Mouse (Mus musculus): ENCODE results near the gene Wdtc1.

Gene Wdtc1

GRCm38 (mm10) chr4:133257798-133258408 lies 95.4 kb downstream of the Wdtc1 start:
- in situ Hi-C loops (cut with MboI; ENCODE audit: low sequenced_read_pairs) = no loop called here

DNA sequence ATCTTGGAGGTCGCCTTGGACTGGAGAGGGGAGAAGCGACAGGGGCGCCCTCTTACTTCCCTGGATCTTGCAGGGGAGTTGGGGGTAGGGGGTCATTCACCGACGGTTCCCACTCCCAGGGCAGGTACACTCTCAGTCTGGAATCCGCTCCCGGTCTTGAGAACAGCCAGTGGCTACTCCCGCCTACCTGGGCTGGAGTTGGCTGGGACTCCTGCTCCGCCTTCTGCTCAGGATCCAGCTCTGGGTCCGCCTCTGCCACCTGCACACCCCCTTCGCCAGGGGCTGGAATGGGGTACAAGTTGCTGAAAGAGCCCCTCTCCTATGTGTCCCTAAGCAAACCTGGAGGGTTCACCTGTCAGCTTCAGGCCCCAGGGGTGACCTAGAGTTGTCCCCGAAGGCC lies 96.1 kb downstream of the Wdtc1 start:
- in situ Hi-C loops (cut with MboI; ENCODE audit: low sequenced_read_pairs) = no loop called here

DNA sequence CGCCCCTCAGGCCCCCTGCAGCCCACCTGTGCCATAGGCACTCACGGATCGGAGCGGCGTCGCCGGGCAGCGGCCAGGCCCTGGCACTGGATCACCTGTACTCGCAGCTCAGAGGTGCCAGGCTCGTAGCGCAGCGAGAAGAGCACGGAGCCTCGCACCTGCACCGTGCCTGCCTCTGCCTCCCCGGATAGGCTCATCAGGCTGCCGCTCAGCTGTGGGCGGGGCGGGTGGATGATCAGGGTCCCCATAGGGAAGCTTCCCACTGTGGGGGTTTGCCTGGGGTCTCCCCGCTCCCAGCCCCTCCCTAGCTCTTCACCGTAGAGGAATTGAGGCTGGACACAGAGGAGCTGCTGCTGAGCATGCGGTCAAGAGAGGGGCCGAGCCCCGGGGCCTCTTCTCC lies 96.5 kb downstream of the Wdtc1 start:
- in situ Hi-C loops (cut with MboI; ENCODE audit: low sequenced_read_pairs) = no loop called here

GRCm38 (mm10) chr4:133255392-133255791 lies 97.9 kb downstream of the Wdtc1 start:
- in situ Hi-C loops (cut with MboI; ENCODE audit: low sequenced_read_pairs) = no loop called here

- in situ Hi-C loops (cut with MboI; ENCODE audit: low sequenced_read_pairs) = no loop called here
Measured at GRCm38 (mm10) chr4:133253412-133253811, 99.9 kb downstream of the Wdtc1 start.

DNA sequence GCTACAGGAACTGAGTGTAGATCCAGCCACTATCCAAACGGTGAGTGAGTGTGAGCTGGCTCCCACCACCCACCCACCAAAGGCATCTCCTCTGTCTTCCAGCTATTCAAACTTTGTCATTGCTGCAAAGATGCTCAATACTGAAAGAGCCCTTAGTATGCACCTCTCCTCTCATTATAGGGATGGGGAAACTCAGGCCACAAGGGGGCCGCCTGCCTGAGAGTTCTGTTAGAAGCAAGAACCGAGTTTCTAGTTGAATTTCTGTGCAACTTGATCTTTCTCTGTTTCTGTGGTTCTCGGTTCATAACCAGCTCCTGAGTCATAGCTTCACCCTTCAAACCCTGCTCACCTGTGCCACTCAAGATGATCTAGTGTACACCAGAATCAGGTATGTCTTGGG lies 101.2 kb downstream of the Wdtc1 start:
- in situ Hi-C loops (cut with MboI; ENCODE audit: low sequenced_read_pairs) = no loop called here

DNA sequence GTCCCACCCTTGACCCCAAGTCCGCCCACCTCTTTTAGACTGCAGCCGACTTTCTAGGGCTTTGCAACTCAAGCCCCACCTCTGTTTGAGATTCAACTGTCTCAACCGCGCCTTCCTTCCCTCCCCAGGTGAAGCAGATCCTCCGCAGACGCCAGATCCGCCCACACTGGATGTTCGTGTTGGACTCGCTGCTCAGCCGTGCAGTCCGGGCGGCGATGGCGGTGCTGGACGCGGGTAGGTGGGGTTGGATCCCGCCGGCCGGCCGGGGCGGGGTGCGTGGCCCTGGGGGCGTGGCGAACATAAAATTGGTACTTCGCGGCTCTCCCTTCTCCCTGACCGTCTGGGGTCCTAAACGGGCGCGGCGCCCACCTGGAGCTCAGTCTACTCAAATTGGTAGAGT lies 102.1 kb downstream of the Wdtc1 start:
- in situ Hi-C loops (cut with MboI; ENCODE audit: low sequenced_read_pairs) = no loop called here

GRCm38 (mm10) chr4:133250609-133251008 lies 102.7 kb downstream of the Wdtc1 start:
- in situ Hi-C loops (cut with MboI; ENCODE audit: low sequenced_read_pairs) = no loop called here

DNA sequence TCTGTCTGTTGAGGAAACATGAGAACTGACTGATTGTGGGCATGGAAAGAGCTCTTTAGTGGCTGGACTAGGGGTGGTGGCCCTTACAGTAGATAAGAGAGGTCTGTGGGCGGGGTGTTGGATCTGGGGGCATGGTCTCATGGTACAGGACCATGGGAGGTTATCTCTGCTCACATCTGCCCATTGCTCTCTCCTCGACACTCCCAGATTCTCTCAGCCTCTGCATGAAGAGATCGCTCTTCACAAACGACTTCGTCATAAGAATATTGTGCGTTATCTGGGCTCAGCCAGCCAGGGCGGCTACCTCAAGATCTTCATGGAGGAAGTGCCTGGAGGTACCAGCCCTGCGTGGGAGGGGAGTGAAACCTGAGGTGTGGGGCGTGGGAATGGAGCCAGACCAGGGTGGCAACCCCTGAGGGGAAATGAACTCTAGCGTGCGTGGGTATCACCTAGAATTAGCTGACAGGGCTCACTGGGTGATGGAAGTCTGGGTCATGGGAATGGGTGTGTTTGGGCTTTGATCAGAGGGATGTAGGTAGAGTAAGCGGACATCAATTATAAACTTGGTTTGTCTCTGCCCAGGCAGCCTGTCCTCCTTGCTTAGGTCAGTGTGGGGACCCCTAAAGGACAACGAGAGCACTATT lies 105.4 kb downstream of the Wdtc1 start:
- in situ Hi-C loops (cut with MboI; ENCODE audit: low sequenced_read_pairs) = no loop called here

GRCm38 (mm10) chr4:133247072-133247471 lies 106.2 kb downstream of the Wdtc1 start:
- in situ Hi-C loops (cut with MboI; ENCODE audit: low sequenced_read_pairs) = no loop called here

DNA sequence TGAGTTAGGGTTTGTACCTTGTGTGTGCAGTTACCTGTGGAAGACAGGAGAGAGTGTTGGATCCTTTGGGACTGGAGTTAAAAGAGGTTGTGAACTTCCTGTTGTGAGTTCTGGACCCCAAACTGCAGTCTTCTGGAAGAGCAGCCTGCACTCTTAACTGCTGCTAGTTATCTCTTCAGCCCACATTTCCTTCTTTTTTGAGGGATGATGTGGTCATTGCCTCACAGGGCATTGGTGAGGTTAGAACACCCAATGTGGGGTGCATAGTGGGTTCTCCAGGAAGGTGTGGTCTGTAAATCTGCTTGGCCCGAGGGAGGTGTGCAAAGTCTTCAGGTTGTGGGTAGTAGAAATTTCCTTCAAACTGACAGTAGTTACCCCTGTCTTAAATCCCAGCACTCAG lies 109.0 kb downstream of the Wdtc1 start:
- in situ Hi-C loops (cut with MboI; ENCODE audit: low sequenced_read_pairs) = no loop called here

DNA sequence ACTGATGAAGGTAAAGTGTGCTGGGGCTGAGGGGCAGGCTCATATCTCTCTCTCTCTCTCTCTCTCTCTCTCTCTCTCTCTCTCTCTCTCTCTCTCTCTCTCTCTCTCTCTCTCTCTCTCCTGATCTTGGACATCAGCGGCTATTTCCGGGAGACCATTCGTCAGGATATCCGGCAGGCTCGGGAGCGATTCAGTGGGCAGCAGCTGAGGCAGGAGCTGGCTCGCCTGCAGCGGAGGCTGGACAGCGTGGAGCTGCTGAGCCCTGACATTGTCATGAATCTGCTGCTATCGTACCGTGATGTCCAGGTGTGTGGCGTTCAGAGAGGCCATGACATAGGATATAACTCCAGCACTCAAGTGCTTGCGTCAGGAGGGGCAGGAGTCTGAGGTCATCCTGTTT lies 109.7 kb downstream of the Wdtc1 start:
- in situ Hi-C loops (cut with MboI; ENCODE audit: low sequenced_read_pairs) = no loop called here

GRCm38 (mm10) chr4:133242710-133243109 lies 110.6 kb downstream of the Wdtc1 start:
- in situ Hi-C loops (cut with MboI; ENCODE audit: low sequenced_read_pairs) = no loop called here

Measured in CH12F3 (cell line).